Mouse (Mus musculus) monocyte, adult 5-6 weeks (primary cell): ENCODE data around the gene Matn4. TPM values are rescaled to one million over a fixed set of nuclear protein-coding genes. Genes with fewer than 3 reads are reported as not detected.
"Not testable (repeated sequence)": the region's sequence is repeated elsewhere in the genome, so short reads cannot be mapped to it uniquely, and the experiment has no call there.

Experiments used
- ATAC-seq: fragments of 153-309, 156-312 bp; replicated peaks from 2 replicates; pipeline ENCODE4 v1.8.0; 2017; ENCODE audit warnings: mild to moderate bottlenecking; ENCODE audit not compliant: low TSS enrichment, insufficient number of reproducible peaks, severe bottlenecking, poor library complexity, low FRiP score
- total RNA-seq: library from RNA; stranded (forward); fragments of 200-1000, 200-491, 200-594 nt; gene quantifications from 3 replicates; pipeline ENCODE4 v1.2.3, GENCODE M21; 2017

Matn4 gene
- total RNA-seq, 1 experiment from 2014 or later: not detected

DNA sequence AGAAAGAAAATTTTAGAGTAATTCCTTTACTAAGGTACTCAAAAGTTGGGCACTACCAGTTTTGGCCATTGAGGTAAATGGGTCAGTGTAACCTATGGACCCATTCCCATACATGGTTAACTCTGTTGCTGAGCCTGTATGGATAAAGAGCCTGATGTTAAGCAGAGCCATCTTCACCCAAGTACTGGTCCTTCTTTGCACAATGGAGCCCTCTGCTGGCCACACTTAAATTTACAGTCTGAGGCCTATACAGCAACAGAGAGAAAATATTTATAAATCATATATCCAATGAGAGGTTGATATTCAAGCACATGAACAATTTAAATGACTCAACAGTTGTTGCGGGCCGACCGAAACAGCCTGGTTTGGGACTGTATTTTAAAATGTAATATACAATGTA, 56.0 kb downstream of the Matn4 start:
- 0 out of 2 replicates have a peak, but pooled peaks have one; percentile 40 for ATAC-seq

- not testable (repeated sequence) for ATAC-seq
Observed at GRCm38 (mm10) chr2:164347697-164348096, 57.3 kb downstream of the Matn4 start.

GRCm38 (mm10) chr2:164343732-164344131, 61.2 kb downstream of the Matn4 start:
- ATAC-seq: not testable (repeated sequence)

Other genes starting within 250 kb of the Matn4 start
- not detected in 3 replicates for gene Kcns1, start 234.0 kb downstream of the Matn4 start, total RNA-seq
- gene Wfdc5, start 222.4 kb downstream of the Matn4 start, total RNA-seq: not detected in 3 replicates
- not detected in 3 replicates for gene Wfdc12, start 214.6 kb downstream of the Matn4 start, total RNA-seq
- gene Wfdc15a, start 205.0 kb downstream of the Matn4 start, total RNA-seq: not detected in 3 replicates
- gene Wfdc15b, start 183.5 kb downstream of the Matn4 start, total RNA-seq: not detected in 3 replicates
- 1.1 to 1.6 TPM in 2 of 3 replicates, not detected in the other for gene Svs2, start 166.7 kb downstream of the Matn4 start, total RNA-seq
- not detected in 3 replicates for gene Svs3b, start 148.5 kb downstream of the Matn4 start, total RNA-seq
- gene Svs4, start 126.7 kb downstream of the Matn4 start, total RNA-seq: not detected in 3 replicates
- gene Svs3a, start 115.9 kb downstream of the Matn4 start, total RNA-seq: not detected in 3 replicates
- gene Svs6, start 88.4 kb downstream of the Matn4 start, total RNA-seq: not detected in 3 replicates
- not detected in 3 replicates for gene Svs5, start 72.4 kb downstream of the Matn4 start, total RNA-seq
- gene Slpi, start 16.1 kb downstream of the Matn4 start, total RNA-seq: 7.4 to 25.2 TPM (median 20.6 TPM) in 3 replicates
- gene Rbpjl, start 2.0 kb downstream of the Matn4 start, total RNA-seq: not detected in 3 replicates
- 14.1 to 26.0 TPM (median 16.6 TPM) in 3 replicates for gene Sdc4, start 38.7 kb upstream of the Matn4 start, total RNA-seq
- gene Sys1, start 51.8 kb upstream of the Matn4 start, total RNA-seq: 17.0 to 30.1 TPM (median 24.9 TPM) in 3 replicates
- gene Gm20458, start 55.8 kb upstream of the Matn4 start, total RNA-seq: 4.9 TPM in 1 of 3 replicates, not detected in the others
- 0.68 TPM in 1 of 3 replicates, not detected in the others for gene Trp53tg5, start 68.6 kb upstream of the Matn4 start, total RNA-seq
- 3.1 to 12.6 TPM (median 7.4 TPM) in 3 replicates for gene Dbndd2, start 80.9 kb upstream of the Matn4 start, total RNA-seq
- 12.6 to 37.4 TPM (median 13.3 TPM) in 3 replicates for gene Pigt, start 92.4 kb upstream of the Matn4 start, total RNA-seq
- 1.4 TPM in 1 of 3 replicates, not detected in the others for gene Wfdc2, start 157.3 kb upstream of the Matn4 start, total RNA-seq
- not detected in 3 replicates for gene Spint3, start 168.3 kb upstream of the Matn4 start, total RNA-seq
- gene Wfdc6a, start 180.3 kb upstream of the Matn4 start, total RNA-seq: 0.87 TPM in 1 of 3 replicates, not detected in the others
- not detected in 3 replicates for gene Eppin, start 188.4 kb upstream of the Matn4 start, total RNA-seq
- not detected in 3 replicates for gene Wfdc6b, start 208.4 kb upstream of the Matn4 start, total RNA-seq
- gene Wfdc8, start 208.5 kb upstream of the Matn4 start, total RNA-seq: not detected in 3 replicates
- gene Wfdc16, start 233.6 kb upstream of the Matn4 start, total RNA-seq: not detected in 3 replicates